22 mouse cellular contexts compared by ENCODE assay signal in the genomic region with DNA sequence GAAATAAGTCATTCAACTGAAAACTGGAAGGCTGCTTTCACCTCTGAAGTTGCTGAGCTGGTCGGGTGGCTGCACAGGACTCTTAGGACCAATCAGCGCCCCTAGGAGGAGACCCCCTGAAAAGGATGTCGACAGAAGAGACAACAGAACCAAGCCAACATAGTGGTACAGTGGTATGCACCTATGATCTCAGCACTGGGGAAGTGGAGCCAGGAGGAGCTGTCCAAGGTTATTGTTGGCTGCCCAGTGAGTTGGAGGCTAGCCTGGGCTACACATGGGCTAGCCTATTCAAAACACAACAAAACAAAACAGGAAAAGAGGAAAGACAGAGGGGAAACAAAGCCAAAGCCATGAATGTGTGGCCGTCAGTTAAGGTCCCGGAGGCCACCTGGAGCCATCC. TPM values are rescaled to one million over a fixed set of nuclear protein-coding genes. Genes with fewer than 3 reads are reported as not detected.
A peak's percentile ranks its signal among the peaks of the same experiment; 100 is the strongest.
DNase-seq lines count a peak whose midpoint lies in the region; ATAC-seq and TF ChIP-seq lines count a peak whose summit lies in the region.
"Had no signal": no experiment of that assay in that cellular context is flagged by ENCODE, and none has a peak within 500 bp of the region (broad histone marks: within the 10 kb centered on the region; RNA-seq: fewer than 3 reads in every experiment).

No protein-coding gene starts in this region.

- no peaks in the 10 kb centered on the region for H3K36me3 ChIP-seq in intestine, embryonic 14.5 days (ENCODE audit: control insufficient read depth, insufficient read depth, low read length)
- H3K36me3 ChIP-seq in intestine, embryonic 16.5 days (ENCODE audit: control insufficient read depth, insufficient read depth, low read length): peaks cover 3% of the 10 kb centered on the region; the same call in 1 of the 2 replicates
- H3K36me3 ChIP-seq in midbrain, embryonic 11.5 days (ENCODE audit: control insufficient read depth, insufficient read depth, low read length): no peaks in the 10 kb centered on the region
- no peaks in the 10 kb centered on the region for H3K36me3 ChIP-seq in midbrain, embryonic 13.5 days
- H3K36me3 ChIP-seq in myocyte (ENCODE audit: control insufficient read depth, insufficient read depth): no peaks in the 10 kb centered on the region
- H3K36me3 ChIP-seq: G1E had no signal

- H3K9ac ChIP-seq in intestine, embryonic 14.5 days (ENCODE audit: low read length): no peak overlapping the region
- no peak overlapping the region for H3K9ac ChIP-seq in intestine, embryonic 16.5 days (ENCODE audit: low read depth, low read length)
- no peak overlapping the region for H3K9ac ChIP-seq in midbrain, embryonic 11.5 days (ENCODE audit: low read length)
- H3K9ac ChIP-seq in midbrain, embryonic 13.5 days (replicated peaks): no peak overlapping the region

- no peaks in the 10 kb centered on the region for H3K4me1 ChIP-seq in intestine, embryonic 14.5 days (replicated peaks; ENCODE audit: control insufficient read depth, insufficient read depth, low read length)
- no peaks in the 10 kb centered on the region for H3K4me1 ChIP-seq in intestine, embryonic 16.5 days (ENCODE audit: control insufficient read depth, insufficient read depth, low read length)
- H3K4me1 ChIP-seq in midbrain, embryonic 11.5 days (ENCODE audit: control insufficient read depth, insufficient read depth, low read length): no peaks in the 10 kb centered on the region
- H3K4me1 ChIP-seq in midbrain, embryonic 13.5 days (replicated peaks): 0 out of 2 replicates have a peak, but pooled peaks cover 6% of the 10 kb centered on the region

- 88% methylated on average over 5 of the region's 5 CpGs for WGBS in intestine, embryonic 14.5 days
- WGBS in intestine, embryonic 16.5 days: 90% methylated on average over 5 of the region's 5 CpGs
- 85% methylated on average over 5 of the region's 5 CpGs for WGBS in midbrain, embryonic 11.5 days
- WGBS in midbrain, embryonic 13.5 days: 85% methylated on average over 5 of the region's 5 CpGs

- TF ChIP-seq POLR2A in myocyte (IDR thresholded peaks at IDR 0.05; ENCODE audit: insufficient read length, low read depth): no peak

- no peaks in the 10 kb centered on the region for H3K27me3 ChIP-seq in intestine, embryonic 14.5 days (replicated peaks; ENCODE audit: control insufficient read depth, insufficient read depth, low read length)
- no peaks in the 10 kb centered on the region for H3K27me3 ChIP-seq in intestine, embryonic 16.5 days (replicated peaks; ENCODE audit: control insufficient read depth, insufficient read depth, low read length)
- H3K27me3 ChIP-seq in midbrain, embryonic 11.5 days (ENCODE audit: control insufficient read depth, insufficient read depth, low read length): no peaks in the 10 kb centered on the region
- H3K27me3 ChIP-seq in midbrain, embryonic 13.5 days: no peaks in the 10 kb centered on the region
- peaks cover 20% of the 10 kb centered on the region for H3K27me3 ChIP-seq in myocyte (ENCODE audit: control insufficient read depth, insufficient read depth, insufficient read length)
- H3K27me3 ChIP-seq: Patski had no signal

- no peak for ATAC-seq in intestine, embryonic 14.5 days (replicated peaks; ENCODE audit: low FRiP score, low TSS enrichment, low read depth)
- no peak for ATAC-seq in intestine, embryonic 16.5 days
- no peak for ATAC-seq in midbrain, embryonic 11.5 days (ENCODE audit: low FRiP score)
- ATAC-seq in midbrain, embryonic 13.5 days: no peak
- ATAC-seq: activated CD4-positive, CD25-positive, alpha-beta regulatory T cell, adult 4 months; CD4-positive, CD25-positive, alpha-beta regulatory T cell, adult 4 months; Patski had no signal

- peak; percentile 67 for DNase-seq in heart, adult 11 months
- no peak for DNase-seq in heart, adult 9 months (ENCODE audit: low spot score in 2 of 2)
- peak; percentile 47 for DNase-seq in intestine, embryonic 14.5 days (ENCODE audit: low spot score)
- peak; percentile 72 for DNase-seq in midbrain, embryonic 11.5 days (ENCODE audit: low spot score, missing footprints)
- no peak for DNase-seq in lung, postnatal 4 days
- DNase-seq: adrenal gland, adult 2 months; adrenal gland, adult 8-10 months; adrenal gland, postnatal 10 days; adrenal gland, postnatal 14 days; adrenal gland, postnatal 25 days; adrenal gland, postnatal 36 days; B cell, adult 2 months; cerebellum, adult 11 months; cerebellum, adult 11-12 months had no signal

- H3ac ChIP-seq in myocyte (ENCODE audit: control insufficient read depth, insufficient read length): no peak overlapping the region

- no peak overlapping the region for H3K27ac ChIP-seq in intestine, embryonic 14.5 days (ENCODE audit: low read depth)
- no peak overlapping the region for H3K27ac ChIP-seq in intestine, embryonic 16.5 days (ENCODE audit: low read length)
- H3K27ac ChIP-seq in midbrain, embryonic 11.5 days (ENCODE audit: low read depth, low read length): no peak overlapping the region
- no peak overlapping the region for H3K27ac ChIP-seq in midbrain, embryonic 13.5 days

- no peak overlapping the region for H3K4me2 ChIP-seq in intestine, embryonic 14.5 days (ENCODE audit: low read length)
- H3K4me2 ChIP-seq in intestine, embryonic 16.5 days (ENCODE audit: low read depth, low read length): no peak overlapping the region
- H3K4me2 ChIP-seq in midbrain, embryonic 11.5 days: no peak overlapping the region
- no peak overlapping the region for H3K4me2 ChIP-seq in midbrain, embryonic 13.5 days (replicated peaks)
- H3K4me2 ChIP-seq in myocyte (ENCODE audit: low read depth): no peak overlapping the region

- H3K4me3 ChIP-seq in intestine, embryonic 14.5 days (ENCODE audit: low read depth, low read length): no peak overlapping the region
- no peak overlapping the region for H3K4me3 ChIP-seq in intestine, embryonic 16.5 days (ENCODE audit: low read length)
- H3K4me3 ChIP-seq in midbrain, embryonic 11.5 days (ENCODE audit: low read depth, low read length): no peak overlapping the region
- H3K4me3 ChIP-seq in midbrain, embryonic 13.5 days (replicated peaks): no peak overlapping the region
- H3K4me3 ChIP-seq in myocyte: no peak overlapping the region

- H3K9me3 ChIP-seq in intestine, embryonic 14.5 days (ENCODE audit: control insufficient read depth, low read length): no peaks in the 10 kb centered on the region
- no peaks in the 10 kb centered on the region for H3K9me3 ChIP-seq in intestine, embryonic 16.5 days (ENCODE audit: control insufficient read depth, low read length)
- H3K9me3 ChIP-seq in midbrain, embryonic 11.5 days (ENCODE audit: control insufficient read depth, low read length): no peaks in the 10 kb centered on the region
- no peaks in the 10 kb centered on the region for H3K9me3 ChIP-seq in midbrain, embryonic 13.5 days

- H3K79me2 ChIP-seq in myocyte (ENCODE audit: control insufficient read depth, insufficient read depth): no peaks in the 10 kb centered on the region

TF ChIP-seq in myocyte, 11 proteins besides CTCF, POLR2A, EP300 and RAD21:
- TF ChIP-seq MAX (IDR thresholded peaks at IDR 0.05; ENCODE audit: low read depth): no peak
- peak; percentile 51 for TF ChIP-seq REST (IDR thresholded peaks at IDR 0.05; ENCODE audit: insufficient read depth, insufficient read length)

RNA-seq across cellular contexts. Expression of gene Hnf1a, which starts 12.8 kb away (rescaled TPM):
- polyA plus RNA-seq in intestine, embryonic 14.5 days (2014; fragmentation: Nextera tagmentation; extraction: Ambion mirVana): 8.4 and 10.0 TPM in 2 replicates
- polyA plus RNA-seq in intestine, embryonic 16.5 days (2015; fragmentation: Nextera tagmentation; extraction: Ambion mirVana): 16.1 and 21.7 TPM in 2 replicates
- not detected in 2 replicates for polyA plus RNA-seq in midbrain, embryonic 11.5 days (2014; fragmentation: Nextera tagmentation; extraction: Ambion mirVana)
- polyA plus RNA-seq in midbrain, embryonic 13.5 days (2015; fragmentation: Nextera tagmentation; extraction: Ambion mirVana): 0.06 TPM in 1 of 2 replicates, not detected in the other
- not detected for polyA plus RNA-seq in myocyte (2012; fragmentation: generic; extraction: Trizol)
- polyA plus RNA-seq: brain, embryonic 14.5 days; G1E had no signal

RNA-seq across cellular contexts. Expression of gene 2210016L21Rik, which starts 16.1 kb away (rescaled TPM):
- polyA plus RNA-seq in intestine, embryonic 14.5 days (2014; fragmentation: Nextera tagmentation; extraction: Ambion mirVana): 45.2 and 57.7 TPM in 2 replicates
- polyA plus RNA-seq in intestine, embryonic 16.5 days (2015; fragmentation: Nextera tagmentation; extraction: Ambion mirVana): 49.1 and 53.3 TPM in 2 replicates
- 43.5 and 46.3 TPM in 2 replicates for polyA plus RNA-seq in midbrain, embryonic 11.5 days (2014; fragmentation: Nextera tagmentation; extraction: Ambion mirVana)
- 87.9 and 91.5 TPM in 2 replicates for polyA plus RNA-seq in midbrain, embryonic 13.5 days (2015; fragmentation: Nextera tagmentation; extraction: Ambion mirVana)
- 19.6 TPM for polyA plus RNA-seq in myocyte (2012; fragmentation: generic; extraction: Trizol)

RNA-seq across cellular contexts. Expression of gene Oasl1, which starts 35.0 kb away (rescaled TPM):
- polyA plus RNA-seq in intestine, embryonic 14.5 days (2014; fragmentation: Nextera tagmentation; extraction: Ambion mirVana): 1.7 and 2.3 TPM in 2 replicates
- polyA plus RNA-seq in intestine, embryonic 16.5 days (2015; fragmentation: Nextera tagmentation; extraction: Ambion mirVana): 1.3 and 2.1 TPM in 2 replicates
- not detected in 2 replicates for polyA plus RNA-seq in midbrain, embryonic 11.5 days (2014; fragmentation: Nextera tagmentation; extraction: Ambion mirVana)
- polyA plus RNA-seq in midbrain, embryonic 13.5 days (2015; fragmentation: Nextera tagmentation; extraction: Ambion mirVana): 0.28 TPM in 1 of 2 replicates, not detected in the other
- 0.56 TPM for polyA plus RNA-seq in myocyte (2012; fragmentation: generic; extraction: Trizol)

RNA-seq across cellular contexts. Expression of gene Sppl3, which starts 52.9 kb away (rescaled TPM):
- polyA plus RNA-seq in intestine, embryonic 14.5 days (2014; fragmentation: Nextera tagmentation; extraction: Ambion mirVana): 21.1 and 21.5 TPM in 2 replicates
- 8.1 and 8.6 TPM in 2 replicates for polyA plus RNA-seq in intestine, embryonic 16.5 days (2015; fragmentation: Nextera tagmentation; extraction: Ambion mirVana)
- polyA plus RNA-seq in midbrain, embryonic 11.5 days (2014; fragmentation: Nextera tagmentation; extraction: Ambion mirVana): 21.7 and 23.6 TPM in 2 replicates
- polyA plus RNA-seq in midbrain, embryonic 13.5 days (2015; fragmentation: Nextera tagmentation; extraction: Ambion mirVana): 17.6 TPM in 2 replicates
- polyA plus RNA-seq in myocyte (2012; fragmentation: generic; extraction: Trizol): 24.9 TPM

Comparison
In these comparisons a context has a peak if more than half of its experiments do, and no peak if none do; other contexts are left out.
1. DNase-seq: peak in heart, adult 11 months (single experiment), intestine, embryonic 14.5 days (single experiment) and midbrain, embryonic 11.5 days (single experiment); none in heart, adult 9 months (0 of 2) and lung, postnatal 4 days (0 of 2).